Comparison of ENCODE assay signal across 8 mouse cellular contexts in genomic region chr11:75732434-75733226, GRCm38 (mm10). TPM values are rescaled to one million over a fixed set of nuclear protein-coding genes. Genes with fewer than 3 reads are reported as not detected.
DNase-seq lines count a peak whose midpoint lies in the region; ATAC-seq and TF ChIP-seq lines count a peak whose summit lies in the region.

Gene Ywhae, plus strand, starts transcription at chr11:75732869.

- H3ac ChIP-seq in C2C12 (ENCODE audit: control insufficient read depth, insufficient read length, low read depth): peak within 1 kb of the TSS; percentile 89

- H3K9me3 ChIP-seq in erythroblast, embryonic 14.5 days (ENCODE audit: control insufficient read depth, low read length): no peaks in the 10 kb centered on the region
- H3K9me3 ChIP-seq in heart, embryonic 12.5 days (replicated peaks): no peaks in the 10 kb centered on the region
- H3K9me3 ChIP-seq in kidney, postnatal 0 days (replicated peaks; ENCODE audit: low read length): no peaks in the 10 kb centered on the region
- H3K9me3 ChIP-seq in liver, embryonic 11.5 days (ENCODE audit: control insufficient read depth, low read length): no peaks in the 10 kb centered on the region
- no peaks in the 10 kb centered on the region for H3K9me3 ChIP-seq in stomach, embryonic 15.5 days

- H3K4me2 ChIP-seq in heart, embryonic 12.5 days: peak within 1 kb of the TSS; percentile 76
- peak within 1 kb of the TSS; percentile 80 for H3K4me2 ChIP-seq in kidney, postnatal 0 days (ENCODE audit: low read length)
- H3K4me2 ChIP-seq in liver, embryonic 11.5 days: peak within 1 kb of the TSS; percentile 84
- peak within 1 kb of the TSS; percentile 81 for H3K4me2 ChIP-seq in stomach, embryonic 15.5 days

- under 1% methylated on average over 76 of the region's 76 CpGs for WGBS in heart, embryonic 12.5 days
- 1% methylated on average over 73 of the region's 76 CpGs for WGBS in kidney, postnatal 0 days
- under 1% methylated on average over 76 of the region's 76 CpGs for WGBS in liver, embryonic 11.5 days
- under 1% methylated on average over 66 of the region's 76 CpGs for WGBS in stomach, embryonic 15.5 days

- peak within 1 kb of the TSS; percentile 98 for H3K9ac ChIP-seq in heart, embryonic 12.5 days
- peak within 1 kb of the TSS; percentile 99 for H3K9ac ChIP-seq in kidney, postnatal 0 days (ENCODE audit: low read depth, low read length)
- peak within 1 kb of the TSS; percentile 89 for H3K9ac ChIP-seq in liver, embryonic 11.5 days (ENCODE audit: low read depth, low read length)
- H3K9ac ChIP-seq in stomach, embryonic 15.5 days: peak within 1 kb of the TSS; percentile 97

- peak; percentile 98 for DNase-seq in brain, embryonic 14.5 days (ENCODE audit: low read depth)
- peak; percentile 96 for DNase-seq in kidney, postnatal 0 days (ENCODE audit: low spot score)
- DNase-seq in liver, embryonic 11.5 days (ENCODE audit: low spot score): peak; percentile 98
- DNase-seq in naive thymus-derived CD4-positive, alpha-beta T cell, adult 2 months (ENCODE audit: low read depth): peak; percentile 96

- H3K79me2 ChIP-seq in C2C12 (ENCODE audit: control insufficient read depth, insufficient read depth): peaks cover 59% of the 10 kb centered on the region

- peak within 1 kb of the TSS; percentile 67 for H3K4me3 ChIP-seq in C2C12 (ENCODE audit: insufficient read depth, poor library complexity, severe bottlenecking)
- H3K4me3 ChIP-seq in erythroblast, embryonic 14.5 days (replicated peaks): peak within 1 kb of the TSS; percentile 94
- peak within 1 kb of the TSS; percentile 70 for H3K4me3 ChIP-seq in heart, embryonic 12.5 days
- H3K4me3 ChIP-seq in kidney, postnatal 0 days (replicated peaks; ENCODE audit: low read depth, low read length): peak within 1 kb of the TSS; percentile 95
- H3K4me3 ChIP-seq in liver, embryonic 11.5 days (ENCODE audit: low read depth, low read length): peak within 1 kb of the TSS; percentile 85
- H3K4me3 ChIP-seq in stomach, embryonic 15.5 days (replicated peaks): peak within 1 kb of the TSS; percentile 88

- no peak for TF ChIP-seq CTCF in C2C12 (IDR thresholded peaks at IDR 0.05; ENCODE audit: control insufficient read depth, insufficient read depth, insufficient read length)
- TF ChIP-seq CTCF in brain, embryonic 14.5 days (IDR thresholded peaks at IDR 0.05; ENCODE audit: borderline replicate concordance, extremely low read depth, insufficient read depth, insufficient read length): no peak
- no peak for TF ChIP-seq CTCF in kidney, postnatal 0 days (IDR thresholded peaks at IDR 0.05; ENCODE audit: low read depth)

- peaks cover 44% of the 10 kb centered on the region for H3K79me3 ChIP-seq in C2C12 (ENCODE audit: low read depth)

- peak; percentile 57 for TF ChIP-seq POLR2A in brain, embryonic 14.5 days (IDR thresholded peaks at IDR 0.05; ENCODE audit: borderline replicate concordance, extremely low read depth, insufficient read depth, insufficient read length, poor library complexity, severe bottlenecking)

- no peaks in the 10 kb centered on the region for H3K27me3 ChIP-seq in C2C12 (ENCODE audit: control insufficient read depth, insufficient read depth, insufficient read length)
- H3K27me3 ChIP-seq in erythroblast, embryonic 14.5 days (ENCODE audit: control insufficient read depth): no peaks in the 10 kb centered on the region
- H3K27me3 ChIP-seq in heart, embryonic 12.5 days (replicated peaks): no peaks in the 10 kb centered on the region
- H3K27me3 ChIP-seq in kidney, postnatal 0 days (ENCODE audit: insufficient read depth, low read length): no peaks in the 10 kb centered on the region
- no peaks in the 10 kb centered on the region for H3K27me3 ChIP-seq in liver, embryonic 11.5 days (replicated peaks; ENCODE audit: control insufficient read depth, insufficient read depth, low read length)
- H3K27me3 ChIP-seq in stomach, embryonic 15.5 days (replicated peaks): no peaks in the 10 kb centered on the region

- H3K27ac ChIP-seq in heart, embryonic 12.5 days (ENCODE audit: poor library complexity, severe bottlenecking): peak within 1 kb of the TSS; percentile 96
- H3K27ac ChIP-seq in kidney, postnatal 0 days: peak within 1 kb of the TSS; percentile 94
- H3K27ac ChIP-seq in liver, embryonic 11.5 days (ENCODE audit: low read depth, low read length): peak within 1 kb of the TSS; percentile 92
- peak within 1 kb of the TSS; percentile 98 for H3K27ac ChIP-seq in stomach, embryonic 15.5 days

- peaks cover 10% of the 10 kb centered on the region for H3K36me3 ChIP-seq in C2C12 (ENCODE audit: control insufficient read depth, insufficient read depth)
- H3K36me3 ChIP-seq in erythroblast, embryonic 14.5 days (ENCODE audit: control insufficient read depth): peaks cover 21% of the 10 kb centered on the region
- H3K36me3 ChIP-seq in heart, embryonic 12.5 days: peaks cover under 1% of the 10 kb centered on the region; the same call in 1 of the 2 replicates
- H3K36me3 ChIP-seq in kidney, postnatal 0 days (ENCODE audit: insufficient read depth, low read length): no peaks in the 10 kb centered on the region
- no peaks in the 10 kb centered on the region for H3K36me3 ChIP-seq in liver, embryonic 11.5 days (ENCODE audit: control insufficient read depth, insufficient read depth, low read length)
- no peaks in the 10 kb centered on the region for H3K36me3 ChIP-seq in stomach, embryonic 15.5 days

- H3K4me1 ChIP-seq in erythroblast, embryonic 14.5 days (ENCODE audit: control insufficient read depth): peaks cover 40% of the 10 kb centered on the region
- H3K4me1 ChIP-seq in heart, embryonic 12.5 days (replicated peaks): peaks cover 31% of the 10 kb centered on the region
- H3K4me1 ChIP-seq in kidney, postnatal 0 days (replicated peaks; ENCODE audit: insufficient read depth, low read length): peaks cover 16% of the 10 kb centered on the region
- peaks cover 22% of the 10 kb centered on the region for H3K4me1 ChIP-seq in liver, embryonic 11.5 days (replicated peaks; ENCODE audit: control insufficient read depth, insufficient read depth, low read length)
- H3K4me1 ChIP-seq in stomach, embryonic 15.5 days: peaks cover 25% of the 10 kb centered on the region

- peak; percentile 94 for ATAC-seq in heart, embryonic 12.5 days (ENCODE audit: insufficient number of reproducible peaks, low FRiP score)
- ATAC-seq in kidney, postnatal 0 days (replicated peaks; ENCODE audit: low FRiP score, low read depth): peak; percentile 96
- ATAC-seq in liver, embryonic 11.5 days (replicated peaks; ENCODE audit: low FRiP score): peak; percentile 93
- peak; percentile 92 for ATAC-seq in stomach, embryonic 15.5 days (ENCODE audit: insufficient read depth, low FRiP score, low read depth)

TF ChIP-seq in C2C12, 6 proteins besides CTCF, POLR2A, EP300 and RAD21:
- TF ChIP-seq MAX (IDR thresholded peaks at IDR 0.05) (peak; percentile 72), MYOG (IDR thresholded peaks at IDR 0.05; ENCODE audit: control insufficient read depth, extremely low read depth, insufficient read length) (no peak), FOSL1 (IDR thresholded peaks at IDR 0.05; ENCODE audit: insufficient read depth, low read length, poor library complexity, severe bottlenecking) (no peak), MYOD1 (IDR thresholded peaks at IDR 0.05; ENCODE audit: control insufficient read depth, insufficient read length, low read depth) (no peak)

RNA-seq across cellular contexts. Expression of gene Ywhae, which starts in this region (rescaled TPM):
- polyA plus RNA-seq in C2C12 (2012; fragmentation: generic; extraction: Trizol): 528 TPM
- 994 and 1,239 TPM in 2 replicates for polyA plus RNA-seq in brain, embryonic 14.5 days (2012; rRNA removed)
- polyA plus RNA-seq in erythroblast, embryonic 14.5 days (2012): 9.4 and 20.2 TPM in 2 replicates
- 842 and 863 TPM in 2 replicates for polyA plus RNA-seq in heart, embryonic 12.5 days (2016; fragmentation: Nextera tagmentation; extraction: Ambion mirVana)
- polyA plus RNA-seq in kidney, postnatal 0 days (2015; fragmentation: Nextera tagmentation; extraction: Ambion mirVana): 707 and 805 TPM in 2 replicates
- polyA plus RNA-seq in liver, embryonic 11.5 days (2014; fragmentation: Nextera tagmentation; extraction: Ambion mirVana): 710 and 755 TPM in 2 replicates
- 701 and 790 TPM in 2 replicates for polyA plus RNA-seq in stomach, embryonic 15.5 days (2015; fragmentation: Nextera tagmentation; extraction: Ambion mirVana)

Comparison
In these comparisons a context has a peak if more than half of its experiments do, and no peak if none do; other contexts are left out.
1. Peak in every context shown above with its lines: DNase-seq, ATAC-seq, H3K4me3 ChIP-seq and H3K27ac ChIP-seq.
2. RNA of gene Ywhae (polyA plus RNA-seq): 994 to 1,239 TPM in brain, embryonic 14.5 days, 842 to 863 TPM in heart, embryonic 12.5 days, 710 to 755 TPM in liver, embryonic 11.5 days, 707 to 805 TPM in kidney, postnatal 0 days, 701 to 790 TPM in stomach, embryonic 15.5 days and 528 TPM in C2C12 (single experiment); 9.4 to 20.2 TPM in erythroblast, embryonic 14.5 days; every median in the first group is over 10 times any median in the second.